Mouse (Mus musculus): ENCODE results near the gene Phf23.
"Not testable (repeated sequence)": the region's sequence is repeated elsewhere in the genome, so short reads cannot be mapped to it uniquely, and the experiment has no call there.

The Phf23 gene

GRCm38 (mm10) chr11:69995391-69995960, at the start of gene Phf23:
TSS of gene Phf23 (plus strand) at chr11:69995777.
- CTCF ChIA-PET: no interaction called here

GRCm38 (mm10) chr11:69945997-69946891, 49.3 kb upstream of the Phf23 start:
- CTCF ChIA-PET: interaction anchor here (1.0 to 1.7 kb wide), 2 partner anchors 12 to 17 kb away, joined by 3 to 20 read pairs; no protein-coding TSS in a partner anchor

DNA sequence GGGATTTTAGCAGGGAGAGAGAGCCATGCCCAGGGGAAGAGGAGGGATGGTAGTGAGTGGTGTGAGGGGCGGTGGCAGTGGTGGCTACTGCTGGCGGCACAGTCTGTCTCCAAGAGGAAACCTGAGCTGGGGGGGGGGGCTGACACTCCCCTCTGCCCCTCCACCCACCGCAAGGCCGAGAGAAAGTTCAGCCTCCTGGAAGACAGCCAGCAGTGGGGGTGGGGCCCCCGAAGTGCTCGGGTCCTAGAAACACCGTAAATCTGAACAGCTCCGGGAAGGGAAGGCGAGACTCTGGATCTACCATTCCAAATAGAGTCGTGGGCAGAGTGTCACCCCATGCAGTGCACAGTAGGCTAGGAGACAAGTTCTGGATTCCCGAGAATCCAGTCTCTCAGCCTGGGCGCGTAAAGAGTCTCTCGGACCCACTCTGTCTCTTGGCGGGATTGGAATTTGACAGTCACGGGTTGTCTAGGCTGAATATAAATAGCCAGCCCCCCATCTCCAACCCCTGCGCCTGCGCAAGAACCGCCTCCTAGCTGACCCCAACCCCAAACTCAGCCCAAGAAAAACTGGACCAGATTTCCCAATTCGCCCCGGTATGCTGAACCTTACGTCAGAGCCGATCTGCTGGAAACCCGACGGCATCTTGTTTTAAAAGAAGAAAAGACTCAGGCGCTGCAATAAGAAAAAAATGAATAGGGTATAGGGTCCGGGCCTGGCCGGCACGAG, 48.1 kb upstream of the Phf23 start:
- CTCF ChIA-PET: interaction anchor here (0.6 to 2.0 kb wide), 7 partner anchors 13 to 365 kb away, joined by 3 to 20 read pairs (median 3); partner anchors contain the start of genes Cldn7 and Kctd11

DNA sequence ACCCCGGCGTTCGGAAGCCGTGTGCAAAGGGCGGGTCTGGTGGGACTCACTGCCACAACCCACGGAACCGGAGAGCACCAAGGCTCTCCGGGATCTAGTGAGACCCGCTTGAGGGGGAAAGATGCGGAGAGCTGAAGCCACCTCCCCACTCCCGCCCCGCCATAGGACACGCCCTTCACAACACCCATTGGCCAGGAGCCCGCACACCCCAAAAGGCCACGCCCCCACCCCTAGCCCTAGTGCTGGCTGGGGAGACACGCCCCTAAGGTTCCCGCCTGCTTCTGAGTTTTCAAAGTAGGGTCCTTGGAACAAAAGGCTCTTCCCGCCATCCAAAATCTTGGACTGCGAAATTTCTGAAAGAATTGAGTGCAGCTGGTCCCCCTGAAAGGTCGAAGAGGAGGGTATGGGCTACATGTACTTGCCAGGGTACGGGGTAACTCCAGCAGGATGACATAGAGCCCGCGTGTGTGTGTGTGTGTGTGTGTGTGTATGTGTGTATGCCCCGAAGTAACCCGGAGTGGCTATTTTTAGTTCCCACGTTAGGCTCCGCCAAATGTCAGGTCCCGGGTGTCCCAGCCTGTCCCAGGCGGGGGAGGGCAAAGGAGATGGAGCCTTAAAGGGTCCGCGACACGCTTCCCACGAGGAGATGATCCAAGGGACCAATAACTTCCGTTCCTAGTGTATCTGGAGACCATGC, 47.4 kb upstream of the Phf23 start, which contains the start of gene Slc2a4:
Gene Slc2a4, minus strand, starts transcription at position 123 of the 697 bp plus-strand sequence.
- CTCF ChIA-PET: interaction anchor here (0.5 to 2.0 kb wide), 6 partner anchors 16 to 195 kb away, joined by 3 to 8 read pairs (median 3); partner anchors contain the start of genes Cldn7 and Kctd11

- CTCF ChIA-PET: interaction anchor here (0.7 to 2.0 kb wide), 3 partner anchors 16 to 68 kb away, joined by 3 to 8 read pairs (median 7); partner anchors contain the start of gene Kctd11
These were observed 46.8 kb upstream of the Phf23 start for GRCm38 (mm10) chr11:69948763-69949150.

GRCm38 (mm10) chr11:69950807-69951459, 44.6 kb upstream of the Phf23 start:
- CTCF ChIA-PET: interaction anchor here (0.6 to 1.0 kb wide), 3 partner anchors 15 to 149 kb away, joined by 3 read pairs; no protein-coding TSS in a partner anchor

GRCm38 (mm10) chr11:69952274-69952673, 43.3 kb upstream of the Phf23 start:
- CTCF ChIA-PET: no interaction called here

DNA sequence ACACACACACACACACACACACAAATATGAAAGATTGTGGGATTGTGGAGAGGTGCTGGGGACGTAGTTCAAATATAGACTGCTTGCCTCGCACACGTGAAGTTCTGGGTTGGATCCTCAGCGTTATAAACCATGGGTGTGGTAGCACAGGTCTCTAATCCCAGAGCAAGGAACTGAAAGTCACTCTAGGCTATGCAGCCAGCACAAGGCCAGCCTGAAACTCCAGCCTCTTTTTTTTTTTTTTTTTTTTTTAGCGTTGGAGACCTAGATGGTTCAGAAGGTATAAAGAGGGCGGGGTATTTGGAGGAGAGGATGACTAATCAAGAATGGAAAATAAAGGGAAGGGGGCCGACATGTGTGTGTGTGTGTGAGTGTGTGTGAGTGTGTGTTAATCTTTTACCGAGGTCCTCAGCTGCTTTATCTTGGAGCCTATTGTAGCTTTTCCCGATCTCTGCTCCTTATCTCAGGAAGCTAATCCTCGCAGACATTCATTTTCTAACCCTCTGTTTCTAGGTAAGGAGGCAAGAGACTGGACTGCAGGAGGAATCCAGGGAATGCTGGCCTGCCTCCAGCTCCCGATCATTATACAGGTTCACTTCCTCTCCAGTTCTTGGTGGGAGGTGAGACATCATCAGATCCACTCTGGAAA, 42.2 kb upstream of the Phf23 start:
- CTCF ChIA-PET: interaction anchor here (1.1 kb wide), 1 partner anchor 10 kb away, joined by 3 read pairs; no protein-coding TSS in a partner anchor

- CTCF ChIA-PET: not testable (repeated sequence)
These were observed 40.0 kb upstream of the Phf23 start for GRCm38 (mm10) chr11:69955618-69956017.

- CTCF ChIA-PET: no interaction called here
These were observed 39.4 kb upstream of the Phf23 start for GRCm38 (mm10) chr11:69956218-69956617.

GRCm38 (mm10) chr11:69960616-69961015, 35.0 kb upstream of the Phf23 start:
- CTCF ChIA-PET: no interaction called here

DNA sequence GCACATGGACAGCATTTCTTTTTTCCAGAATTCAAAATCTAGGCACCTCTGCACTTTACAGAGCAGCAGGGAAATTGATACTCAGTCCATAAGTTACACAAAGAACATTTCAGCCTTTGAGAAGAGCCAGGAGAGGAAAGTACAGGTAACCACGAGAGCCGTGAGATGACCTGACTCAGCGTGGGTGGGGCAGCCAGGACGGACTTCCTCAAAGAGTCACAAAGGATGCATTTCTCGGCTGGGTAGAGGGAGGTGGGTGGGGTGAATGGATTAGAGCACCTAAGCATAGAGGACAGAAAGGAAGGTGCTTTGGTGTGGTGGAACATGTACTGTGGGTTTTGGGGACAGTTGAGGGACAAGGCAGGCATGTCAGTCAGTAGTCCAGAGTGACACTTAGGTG, 33.7 kb upstream of the Phf23 start:
- CTCF ChIA-PET: no interaction called here

DNA sequence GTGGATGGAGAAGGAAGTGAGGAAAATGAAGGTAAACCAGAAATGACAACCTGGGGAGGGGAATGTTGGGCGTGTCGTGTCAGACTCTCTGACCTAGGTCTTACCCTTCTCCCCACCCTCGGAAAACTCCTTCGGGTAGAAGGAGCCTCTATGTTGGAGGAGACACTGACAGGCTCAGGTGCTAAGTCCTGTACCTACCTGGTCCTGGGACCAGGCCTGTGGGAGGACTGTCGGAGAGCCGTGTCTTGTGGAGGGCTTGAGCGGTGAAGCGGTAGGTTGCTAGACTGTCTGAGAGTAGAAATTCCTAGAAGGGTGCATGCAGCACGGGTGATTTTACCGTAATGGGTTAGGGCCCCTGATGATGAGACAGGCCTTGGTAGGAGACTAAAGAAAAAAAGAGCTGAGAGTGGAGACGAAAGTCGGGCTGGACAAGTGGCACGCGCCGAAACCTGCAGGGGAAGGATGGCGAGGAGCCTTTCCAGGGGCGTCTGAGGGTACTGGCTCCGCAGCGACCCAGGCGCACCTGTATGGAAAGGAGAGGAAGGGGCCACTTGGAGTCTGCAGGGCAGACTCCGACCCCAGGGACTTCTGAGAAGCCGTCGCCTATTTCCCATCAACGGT, 30.8 kb upstream of the Phf23 start, which contains the start of gene Cldn7:
Gene Cldn7, plus strand, starts transcription at position 130 of the 621 bp plus-strand sequence.
- CTCF ChIA-PET: interaction anchor here (1.0 kb wide), 1 partner anchor 17 kb away, joined by 3 read pairs; the partner anchor contains the start of gene Slc2a4

GRCm38 (mm10) chr11:69965271-69966005, 30.1 kb upstream of the Phf23 start:
- CTCF ChIA-PET: interaction anchor here (1.0 kb wide), 1 partner anchor 18 kb away, joined by 3 read pairs; the partner anchor contains the start of gene Slc2a4

- CTCF ChIA-PET: no interaction called here
These were observed 29.3 kb upstream of the Phf23 start for GRCm38 (mm10) chr11:69966006-69966859.

- CTCF ChIA-PET: interaction anchor here (0.5 kb wide), 1 partner anchor 114 kb away, joined by 7 read pairs; no protein-coding TSS in a partner anchor
These were observed 28.6 kb upstream of the Phf23 start for GRCm38 (mm10) chr11:69966860-69967517.

DNA sequence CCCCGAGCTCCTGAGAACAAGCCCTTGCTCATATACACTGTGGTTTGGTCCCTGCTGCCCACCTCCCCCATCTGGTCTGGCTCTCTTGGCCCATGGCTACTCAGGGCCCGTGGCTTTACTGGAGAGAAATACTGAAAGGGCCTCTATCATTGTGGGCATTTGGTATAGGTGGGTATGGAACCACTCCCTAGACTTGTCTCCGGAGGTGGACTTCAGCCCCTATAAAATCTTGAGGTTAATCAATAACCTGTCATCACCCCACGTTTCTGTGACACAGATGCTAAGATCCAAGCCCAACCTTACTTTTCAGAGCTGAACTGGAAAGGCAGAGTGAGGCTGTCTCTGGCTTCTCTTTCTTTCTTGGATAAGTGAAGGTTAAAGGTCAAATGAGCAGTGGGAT, 26.8 kb upstream of the Phf23 start:
- CTCF ChIA-PET: interaction anchor here (0.5 kb wide), 1 partner anchor 74 kb away, joined by 5 read pairs; no protein-coding TSS in a partner anchor
